8 mouse cellular contexts compared by ENCODE assay signal in genomic region chr2:118862340-118862675, GRCm38 (mm10). TPM values are rescaled to one million over a fixed set of nuclear protein-coding genes. Genes with fewer than 3 reads are reported as not detected.
A peak's percentile ranks its signal among the peaks of the same experiment; 100 is the strongest.
DNase-seq lines count a peak whose midpoint lies in the region; ATAC-seq and TF ChIP-seq lines count a peak whose summit lies in the region.

No protein-coding gene starts in this region.

- no peak for DNase-seq in kidney, adult 18-20 months
- DNase-seq in ovary, adult 18-20 months (ENCODE audit: low spot score) = no peak
- DNase-seq in kidney, adult 11 months = no peak
- no peak for DNase-seq in cerebellum, postnatal 10 days

- no peaks in the 10 kb centered on the region for H3K9me3 ChIP-seq in kidney, embryonic 15.5 days (replicated peaks)
- no peaks in the 10 kb centered on the region for H3K9me3 ChIP-seq in hindbrain, embryonic 15.5 days
- H3K9me3 ChIP-seq in midbrain, embryonic 15.5 days = no peaks in the 10 kb centered on the region

- peak overlapping the region; percentile 65 for H3K4me2 ChIP-seq in kidney, embryonic 15.5 days
- H3K4me2 ChIP-seq in hindbrain, embryonic 15.5 days = peak overlapping the region; percentile 91
- H3K4me2 ChIP-seq in midbrain, embryonic 15.5 days = peak overlapping the region; percentile 85

- H3K27ac ChIP-seq in kidney, embryonic 15.5 days = peak overlapping the region; percentile 57; the same call in 1 of the 2 replicates
- H3K27ac ChIP-seq in cortical plate, adult 2 months (ENCODE audit: insufficient read depth, low read length) = no peak overlapping the region; the same call in 1 of the 2 replicates
- peak overlapping the region; percentile 79 for H3K27ac ChIP-seq in hindbrain, embryonic 15.5 days (replicated peaks)
- H3K27ac ChIP-seq in midbrain, embryonic 15.5 days = peak overlapping the region; percentile 77

- ATAC-seq in kidney, embryonic 15.5 days (replicated peaks; ENCODE audit: low FRiP score) = 0 out of 2 replicates have a peak, but pooled peaks have one; percentile 16
- ATAC-seq in hindbrain, embryonic 15.5 days (ENCODE audit: low FRiP score, low read depth) = no peak
- ATAC-seq in midbrain, embryonic 15.5 days (replicated peaks) = no peak

- peaks cover 21% of the 10 kb centered on the region for H3K4me1 ChIP-seq in kidney, embryonic 15.5 days
- H3K4me1 ChIP-seq in cortical plate, adult 2 months (ENCODE audit: control insufficient read depth, insufficient read depth, low read length) = no peaks in the 10 kb centered on the region
- peaks cover 21% of the 10 kb centered on the region for H3K4me1 ChIP-seq in hindbrain, embryonic 15.5 days (replicated peaks)
- peaks cover 17% of the 10 kb centered on the region for H3K4me1 ChIP-seq in midbrain, embryonic 15.5 days

- H3K9ac ChIP-seq in kidney, embryonic 15.5 days = peak overlapping the region; percentile 54
- H3K9ac ChIP-seq in hindbrain, embryonic 15.5 days = peak overlapping the region; percentile 55
- peak overlapping the region; percentile 68 for H3K9ac ChIP-seq in midbrain, embryonic 15.5 days

- peaks cover 3% of the 10 kb centered on the region; the same call in 1 of the 2 replicates for H3K36me3 ChIP-seq in kidney, embryonic 15.5 days
- H3K36me3 ChIP-seq in hindbrain, embryonic 15.5 days = no peaks in the 10 kb centered on the region
- H3K36me3 ChIP-seq in midbrain, embryonic 15.5 days (replicated peaks) = no peaks in the 10 kb centered on the region

- no peak for TF ChIP-seq CTCF in cortical plate, adult 2 months (IDR thresholded peaks at IDR 0.05; ENCODE audit: extremely low read depth, insufficient read depth, low read length)

- TF ChIP-seq POLR2A in cortical plate, adult 2 months (IDR thresholded peaks at IDR 0.05; ENCODE audit: extremely low read depth, insufficient read depth, low read length) = no peak

- H3K4me3 ChIP-seq in kidney, embryonic 15.5 days (replicated peaks) = peak overlapping the region; percentile 57
- peak overlapping the region; percentile 44 for H3K4me3 ChIP-seq in cortical plate, adult 2 months (ENCODE audit: insufficient read depth, low read length)
- H3K4me3 ChIP-seq in hindbrain, embryonic 15.5 days = peak overlapping the region; percentile 65
- peak overlapping the region; percentile 83 for H3K4me3 ChIP-seq in midbrain, embryonic 15.5 days

- no peaks in the 10 kb centered on the region for H3K27me3 ChIP-seq in kidney, embryonic 15.5 days
- H3K27me3 ChIP-seq in hindbrain, embryonic 15.5 days = no peaks in the 10 kb centered on the region
- H3K27me3 ChIP-seq in midbrain, embryonic 15.5 days (replicated peaks) = no peaks in the 10 kb centered on the region

- 15% methylated on average over 3 of the region's 3 CpGs for WGBS in kidney, embryonic 15.5 days
- WGBS in hindbrain, embryonic 15.5 days = 35% methylated on average over 3 of the region's 3 CpGs
- WGBS in midbrain, embryonic 15.5 days = 20% methylated on average over 2 of the region's 3 CpGs

RNA-seq across cellular contexts. Expression of gene Ivd, which starts 0.6 kb away (rescaled TPM):
- polyA plus RNA-seq in kidney, embryonic 15.5 days (2015; fragmentation: Nextera tagmentation; extraction: Ambion mirVana) = 71.6 and 82.8 TPM in 2 replicates
- polyA plus RNA-seq in cortical plate, adult 2 months (2012; rRNA removed) = 104 and 119 TPM in 2 replicates
- 45.4 and 51.8 TPM in 2 replicates for polyA plus RNA-seq in hindbrain, embryonic 15.5 days (2015; fragmentation: Nextera tagmentation; extraction: Ambion mirVana)
- polyA plus RNA-seq in midbrain, embryonic 15.5 days (2015; fragmentation: Nextera tagmentation; extraction: Ambion mirVana) = 43.0 and 50.4 TPM in 2 replicates

RNA-seq across cellular contexts. Expression of gene Bahd1, which starts 37.9 kb away (rescaled TPM):
- polyA plus RNA-seq in kidney, embryonic 15.5 days (2015; fragmentation: Nextera tagmentation; extraction: Ambion mirVana) = 3.8 and 4.4 TPM in 2 replicates
- polyA plus RNA-seq in cortical plate, adult 2 months (2012; rRNA removed) = 21.8 and 22.5 TPM in 2 replicates
- polyA plus RNA-seq in hindbrain, embryonic 15.5 days (2015; fragmentation: Nextera tagmentation; extraction: Ambion mirVana) = 8.0 and 8.9 TPM in 2 replicates
- 8.4 and 8.8 TPM in 2 replicates for polyA plus RNA-seq in midbrain, embryonic 15.5 days (2015; fragmentation: Nextera tagmentation; extraction: Ambion mirVana)

RNA-seq across cellular contexts. Expression of gene Knstrn, which starts 48.5 kb away (rescaled TPM):
- 120 and 124 TPM in 2 replicates for polyA plus RNA-seq in kidney, embryonic 15.5 days (2015; fragmentation: Nextera tagmentation; extraction: Ambion mirVana)
- 1.9 and 2.2 TPM in 2 replicates for polyA plus RNA-seq in cortical plate, adult 2 months (2012; rRNA removed)
- 23.0 and 35.1 TPM in 2 replicates for polyA plus RNA-seq in hindbrain, embryonic 15.5 days (2015; fragmentation: Nextera tagmentation; extraction: Ambion mirVana)
- 17.7 and 20.9 TPM in 2 replicates for polyA plus RNA-seq in midbrain, embryonic 15.5 days (2015; fragmentation: Nextera tagmentation; extraction: Ambion mirVana)
